Mouse (Mus musculus): Measurements from ENCODE around the gene Cacna2d4. TPM values are rescaled to one million over a fixed set of nuclear protein-coding genes. Genes with fewer than 3 reads are reported as not detected.

Cacna2d4 gene
- polyA plus RNA-seq, 1 experiment from 2014 or later, result not detected

- no peak overlapping the region for H3K4me3 ChIP-seq (ENCODE audit: low read length)
- no peak for ATAC-seq (ENCODE audit: low read depth)
- no peak overlapping the region for H3K4me2 ChIP-seq (ENCODE audit: low read depth, low read length)
- H3K27me3 ChIP-seq (ENCODE audit: control insufficient read depth, insufficient read depth, low read depth, low read length), result no peaks in the 10 kb centered on the region
- 61% methylated on average over 3 of the region's 3 CpGs for WGBS
- H3K9ac ChIP-seq (ENCODE audit: low read length), result no peak overlapping the region
- no peaks in the 10 kb centered on the region for H3K9me3 ChIP-seq (ENCODE audit: control insufficient read depth, low read length)
- H3K4me1 ChIP-seq (replicated peaks; ENCODE audit: control insufficient read depth, insufficient read depth, low read length), result peaks cover 7% of the 10 kb centered on the region
- H3K27ac ChIP-seq (ENCODE audit: low read length), result no peak overlapping the region
- no peaks in the 10 kb centered on the region for H3K36me3 ChIP-seq (ENCODE audit: control insufficient read depth, insufficient read depth, low read length)
Measured at GRCm38 (mm10) chr6:119337287-119337686, 101.0 kb downstream of the Cacna2d4 start.

- WGBS, result 45% methylated on average over 11 of the region's 11 CpGs
- no peak for ATAC-seq (ENCODE audit: low read depth)
Measured at GRCm38 (mm10) chr6:119338121-119338912, 102.0 kb downstream of the Cacna2d4 start.

GRCm38 (mm10) chr6:119341409-119341808 is 105.1 kb downstream of the Cacna2d4 start:
- Histone ChIP-seq H3K27ac (ENCODE audit: low read length) (no peak overlapping the region), H3K9ac (ENCODE audit: low read length) (no peak overlapping the region), H3K9me3 (ENCODE audit: control insufficient read depth, low read length) (no peaks in the 10 kb centered on the region), H3K36me3 (ENCODE audit: control insufficient read depth, insufficient read depth, low read length) (no peaks in the 10 kb centered on the region), H3K4me3 (ENCODE audit: low read length) (no peak overlapping the region), H3K4me1 (replicated peaks; ENCODE audit: control insufficient read depth, insufficient read depth, low read length) (no peaks in the 10 kb centered on the region), H3K27me3 (ENCODE audit: control insufficient read depth, insufficient read depth, low read depth, low read length) (no peaks in the 10 kb centered on the region), H3K4me2 (ENCODE audit: low read depth, low read length) (no peak overlapping the region)
- peak; percentile 82 for ATAC-seq (ENCODE audit: low read depth)

More at GRCm38 (mm10) chr6:119338121-119338912, 102.0 kb downstream of the Cacna2d4 start:
- Histone ChIP-seq H3K36me3 (ENCODE audit: control insufficient read depth, insufficient read depth, low read length) (no peaks in the 10 kb centered on the region), H3K4me1 (replicated peaks; ENCODE audit: control insufficient read depth, insufficient read depth, low read length) (peaks cover 2% of the 10 kb centered on the region), H3K4me2 (ENCODE audit: low read depth, low read length) (no peak overlapping the region), H3K9me3 (ENCODE audit: control insufficient read depth, low read length) (no peaks in the 10 kb centered on the region), H3K4me3 (ENCODE audit: low read length) (no peak overlapping the region), H3K27ac (ENCODE audit: low read length) (no peak overlapping the region), H3K27me3 (ENCODE audit: control insufficient read depth, insufficient read depth, low read depth, low read length) (no peaks in the 10 kb centered on the region), H3K9ac (ENCODE audit: low read length) (no peak overlapping the region)

GRCm38 (mm10) chr6:119346257-119346656 is 109.9 kb downstream of the Cacna2d4 start:
- Histone ChIP-seq H3K27me3 (ENCODE audit: control insufficient read depth, insufficient read depth, low read depth, low read length) (no peaks in the 10 kb centered on the region), H3K36me3 (ENCODE audit: control insufficient read depth, insufficient read depth, low read length) (no peaks in the 10 kb centered on the region), H3K4me3 (ENCODE audit: low read length) (no peak overlapping the region), H3K9ac (ENCODE audit: low read length) (no peak overlapping the region), H3K4me1 (replicated peaks; ENCODE audit: control insufficient read depth, insufficient read depth, low read length) (no peaks in the 10 kb centered on the region), H3K27ac (ENCODE audit: low read length) (no peak overlapping the region), H3K9me3 (ENCODE audit: control insufficient read depth, low read length) (no peaks in the 10 kb centered on the region), H3K4me2 (ENCODE audit: low read depth, low read length) (no peak overlapping the region)
- no peak for ATAC-seq (ENCODE audit: low read depth)
- 41% methylated on average over 10 of the region's 10 CpGs for WGBS

- Histone ChIP-seq H3K36me3 (ENCODE audit: control insufficient read depth, insufficient read depth, low read length) (no peaks in the 10 kb centered on the region), H3K9ac (ENCODE audit: low read length) (no peak overlapping the region), H3K4me3 (ENCODE audit: low read length) (no peak overlapping the region), H3K27ac (ENCODE audit: low read length) (no peak overlapping the region), H3K4me1 (replicated peaks; ENCODE audit: control insufficient read depth, insufficient read depth, low read length) (no peaks in the 10 kb centered on the region), H3K9me3 (ENCODE audit: control insufficient read depth, low read length) (no peaks in the 10 kb centered on the region), H3K27me3 (ENCODE audit: control insufficient read depth, insufficient read depth, low read depth, low read length) (no peaks in the 10 kb centered on the region), H3K4me2 (ENCODE audit: low read depth, low read length) (no peak overlapping the region)
- ATAC-seq (ENCODE audit: low read depth), result peak; percentile 8; the same call in 1 of the 2 replicates
- 52% methylated on average over 5 of the region's 5 CpGs for WGBS
Measured at GRCm38 (mm10) chr6:119347813-119348212, 111.5 kb downstream of the Cacna2d4 start.

- no peak overlapping the region for H3K4me2 ChIP-seq (ENCODE audit: low read depth, low read length)
- no peaks in the 10 kb centered on the region for H3K9me3 ChIP-seq (ENCODE audit: control insufficient read depth, low read length)
- ATAC-seq (ENCODE audit: low read depth), result peak; percentile 47; the same call in 1 of the 2 replicates
- no peak overlapping the region for H3K27ac ChIP-seq (ENCODE audit: low read length)
- H3K4me1 ChIP-seq (replicated peaks; ENCODE audit: control insufficient read depth, insufficient read depth, low read length), result no peaks in the 10 kb centered on the region
- H3K27me3 ChIP-seq (ENCODE audit: control insufficient read depth, insufficient read depth, low read depth, low read length), result no peaks in the 10 kb centered on the region
- H3K4me3 ChIP-seq (ENCODE audit: low read length), result no peak overlapping the region
- H3K36me3 ChIP-seq (ENCODE audit: control insufficient read depth, insufficient read depth, low read length), result peaks cover 1% of the 10 kb centered on the region
- no peak overlapping the region for H3K9ac ChIP-seq (ENCODE audit: low read length)
- WGBS, result 0% methylated on average over 1 of the region's 1 CpGs
Measured at GRCm38 (mm10) chr6:119348234-119348633, 111.9 kb downstream of the Cacna2d4 start.

GRCm38 (mm10) chr6:119350703-119351198 is 114.4 kb downstream of the Cacna2d4 start:
- 87% methylated on average over 9 of the region's 9 CpGs for WGBS

GRCm38 (mm10) chr6:119351656-119352055 is 115.3 kb downstream of the Cacna2d4 start:
- no peak for ATAC-seq (ENCODE audit: low read depth)
- WGBS, result 72% methylated on average over 8 of the region's 8 CpGs

More at GRCm38 (mm10) chr6:119350703-119351198, 114.4 kb downstream of the Cacna2d4 start:
- Histone ChIP-seq H3K4me2 (ENCODE audit: low read depth, low read length) (no peak overlapping the region), H3K4me3 (ENCODE audit: low read length) (no peak overlapping the region), H3K36me3 (ENCODE audit: control insufficient read depth, insufficient read depth, low read length) (peaks cover 14% of the 10 kb centered on the region), H3K9me3 (ENCODE audit: control insufficient read depth, low read length) (no peaks in the 10 kb centered on the region), H3K27me3 (ENCODE audit: control insufficient read depth, insufficient read depth, low read depth, low read length) (no peaks in the 10 kb centered on the region), H3K9ac (ENCODE audit: low read length) (no peak overlapping the region), H3K4me1 (replicated peaks; ENCODE audit: control insufficient read depth, insufficient read depth, low read length) (no peaks in the 10 kb centered on the region), H3K27ac (ENCODE audit: low read length) (no peak overlapping the region)
- no peak for ATAC-seq (ENCODE audit: low read depth)

GRCm38 (mm10) chr6:119352501-119352900 is 116.2 kb downstream of the Cacna2d4 start:
- Histone ChIP-seq H3K36me3 (ENCODE audit: control insufficient read depth, insufficient read depth, low read length) (peaks cover 23% of the 10 kb centered on the region), H3K4me2 (ENCODE audit: low read depth, low read length) (no peak overlapping the region), H3K9me3 (ENCODE audit: control insufficient read depth, low read length) (no peaks in the 10 kb centered on the region), H3K4me1 (replicated peaks; ENCODE audit: control insufficient read depth, insufficient read depth, low read length) (no peaks in the 10 kb centered on the region), H3K27ac (ENCODE audit: low read length) (no peak overlapping the region), H3K27me3 (ENCODE audit: control insufficient read depth, insufficient read depth, low read depth, low read length) (no peaks in the 10 kb centered on the region), H3K9ac (ENCODE audit: low read length) (no peak overlapping the region), H3K4me3 (ENCODE audit: low read length) (no peak overlapping the region)
- 80% methylated on average over 6 of the region's 6 CpGs for WGBS
- no peak for ATAC-seq (ENCODE audit: low read depth)

More at GRCm38 (mm10) chr6:119351656-119352055, 115.3 kb downstream of the Cacna2d4 start:
- Histone ChIP-seq H3K4me2 (ENCODE audit: low read depth, low read length) (no peak overlapping the region), H3K27me3 (ENCODE audit: control insufficient read depth, insufficient read depth, low read depth, low read length) (no peaks in the 10 kb centered on the region), H3K27ac (ENCODE audit: low read length) (no peak overlapping the region), H3K4me3 (ENCODE audit: low read length) (no peak overlapping the region), H3K4me1 (replicated peaks; ENCODE audit: control insufficient read depth, insufficient read depth, low read length) (no peaks in the 10 kb centered on the region), H3K9me3 (ENCODE audit: control insufficient read depth, low read length) (no peaks in the 10 kb centered on the region), H3K36me3 (ENCODE audit: control insufficient read depth, insufficient read depth, low read length) (peaks cover 19% of the 10 kb centered on the region), H3K9ac (ENCODE audit: low read length) (no peak overlapping the region)

All from lung, embryonic 16.5 days (tissue).